Mouse (Mus musculus) stomach, postnatal 0 days (tissue): Measurements from ENCODE around the gene Jun. TPM values are rescaled to one million over a fixed set of nuclear protein-coding genes. Genes with fewer than 3 reads are reported as not detected.
A peak's percentile ranks its signal among the peaks of the same experiment; 100 is the strongest.

Source experiments
- ATAC-seq: fragments of 200-750 bp; cut with Nextera tagmentation; 2 replicates; pipeline ENCODE4 v1.8.0; 2017; ENCODE audit not compliant: low FRiP score, low TSS enrichment
- DNase-seq: peaks from one replicate; pipeline ENCODE4 v3.0.0-alpha.2; 2016; ENCODE audit warnings: low spot score
- H3K27ac ChIP-seq: fragments of 300-500 bp; sonication (generic); replicated peaks from 2 replicates; pipeline ENCODE4 v1.5.1; 2014; ENCODE audit warnings: mild to moderate bottlenecking, control low read depth
- H3K27me3 ChIP-seq: fragments of 300-500 bp; sonication (generic); 2 replicates; pipeline ENCODE4 v1.6.1; 2014; ENCODE audit warnings: low read length; ENCODE audit not compliant: control insufficient read depth, insufficient read depth
- H3K36me3 ChIP-seq: fragments of 300-500 bp; sonication (generic); 2 replicates; pipeline ENCODE4 v1.6.1; 2014; ENCODE audit warnings: low read length, mixed read lengths; ENCODE audit not compliant: control insufficient read depth, insufficient read depth
- H3K4me1 ChIP-seq: fragments of 300-500 bp; sonication (generic); replicated peaks from 2 replicates; pipeline ENCODE4 v1.6.1; 2014; ENCODE audit warnings: antibody characterized with exemption; ENCODE audit not compliant: control insufficient read depth, insufficient read depth
- H3K4me2 ChIP-seq: fragments of 300-500 bp; sonication (generic); replicated peaks from 2 replicates; pipeline ENCODE4 v1.6.1; 2014; ENCODE audit warnings: low read depth, mild to moderate bottlenecking, control low read depth, moderate library complexity
- H3K4me3 ChIP-seq: fragments of 300-500 bp; sonication (generic); 2 replicates; pipeline ENCODE4 v1.5.1; 2014; ENCODE audit warnings: low read depth, low read length, control low read depth
- H3K9ac ChIP-seq: fragments of 300-500 bp; sonication (generic); 2 replicates; pipeline ENCODE4 v1.6.1; 2014; ENCODE audit warnings: mild to moderate bottlenecking, low read length, control low read depth, mixed read lengths
- H3K9me3 ChIP-seq: fragments of 300-500 bp; sonication (generic); 2 replicates; pipeline ENCODE4 v1.6.1; 2016; ENCODE audit warnings: low read length; ENCODE audit not compliant: control insufficient read depth
- CTCF ChIP-seq: IDR thresholded peaks from 2 replicates; pipeline ENCODE4 v1.5.1; 2016; ENCODE audit warnings: antibody characterized with exemption, low read depth, mild to moderate bottlenecking, moderate library complexity
- EP300 ChIP-seq: optimal IDR thresholded peaks from 2 replicates; pipeline ENCODE3; 2016; ENCODE audit warnings: antibody characterized with exemption
- WGBS: fragments of 180-500 bp; shearing (Covaris S2); extraction: QIAGEN DNeasy Blood & Tissue Kit; methylation state at CpG from one replicate; pipeline ENCODE4 v1.1.7; 2014; 5-methylcytosine and 5-hydroxymethylcytosine counted together
- polyA plus RNA-seq: library from polyadenylated mRNA; unstranded; fragments of >200 nt; fragmentation: Nextera tagmentation; extraction: Ambion mirVana; gene quantifications from 2 replicates; pipeline ENCODE4 v1.2.1, GENCODE M21; 2015

Gene Jun
- polyA plus RNA-seq, 1 experiment from 2014 or later: 80.2 TPM

DNA sequence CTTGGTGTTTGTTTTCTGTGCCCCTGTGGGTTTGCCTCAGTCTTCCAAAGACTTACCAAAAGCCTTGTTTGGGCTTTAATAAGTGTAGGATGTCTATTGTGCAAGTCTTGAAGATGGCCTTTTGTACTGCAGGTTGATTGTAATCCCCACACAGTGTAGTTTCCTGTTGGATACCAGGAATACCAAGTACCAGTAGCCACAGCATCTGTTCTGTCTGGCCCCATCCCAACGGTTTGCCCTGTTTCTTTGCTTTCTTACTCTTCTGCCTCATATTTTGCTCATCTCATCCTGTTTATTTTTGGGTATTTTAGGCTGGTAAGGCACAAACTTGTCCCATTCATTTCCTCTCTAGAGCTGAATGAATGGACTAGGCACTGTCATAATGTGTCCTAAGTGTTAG lies 3.3 kb upstream of the Jun start:
- 0 out of 2 replicates have a peak overlapping the region, but pooled peaks have one; percentile 24 for H3K27ac ChIP-seq
- peaks cover 4% of the 10 kb centered on the region; the same call in 1 of the 2 replicates for H3K4me1 ChIP-seq
- 73% methylated on average over 1 of the region's 1 CpGs for WGBS
- no peak for ATAC-seq
- no peak for DNase-seq
- no peak overlapping the region for H3K4me2 ChIP-seq
- H3K36me3 ChIP-seq: no peaks in the 10 kb centered on the region
- H3K9me3 ChIP-seq: no peaks in the 10 kb centered on the region
- H3K27me3 ChIP-seq: no peaks in the 10 kb centered on the region
- no peak overlapping the region for H3K4me3 ChIP-seq
- H3K9ac ChIP-seq: no peak overlapping the region
- TF ChIP-seq EP300 (no peak), CTCF (no peak)

- H3K4me1 ChIP-seq: peaks cover 4% of the 10 kb centered on the region; the same call in 1 of the 2 replicates
- peak overlapping the region; percentile 86 for H3K4me2 ChIP-seq
- ATAC-seq (no peak), DNase-seq (no peak)
- TF ChIP-seq CTCF (no peak), EP300 (no peak)
- no peaks in the 10 kb centered on the region for H3K9me3 ChIP-seq
- no peak overlapping the region for H3K4me3 ChIP-seq
- no peaks in the 10 kb centered on the region for H3K27me3 ChIP-seq
- WGBS: 35% methylated on average over 4 of the region's 4 CpGs
- peak overlapping the region; percentile 28 for H3K9ac ChIP-seq
- H3K27ac ChIP-seq: peak overlapping the region; percentile 100
- H3K36me3 ChIP-seq: no peaks in the 10 kb centered on the region
Observed at GRCm38 (mm10) chr4:95054336-95054735, 2.3 kb upstream of the Jun start.

DNA sequence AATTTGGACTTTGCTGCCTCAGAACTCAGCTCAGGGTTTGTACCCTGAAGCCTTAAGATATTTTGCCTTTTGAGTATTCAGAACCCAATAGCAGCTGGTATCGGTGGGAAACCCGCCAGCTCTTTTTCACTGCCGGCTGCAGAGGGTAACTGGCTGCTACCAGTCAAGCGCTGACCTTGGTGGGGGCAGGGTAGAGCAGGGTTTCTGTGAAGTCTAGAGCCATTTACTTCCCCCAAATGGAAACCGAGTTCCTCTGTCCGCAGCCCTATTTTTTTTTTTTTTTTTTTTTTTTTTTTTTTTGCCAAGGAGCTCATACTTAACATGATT lies 1.7 kb upstream of the Jun start:
- Histone ChIP-seq H3K9ac (peak overlapping the region; percentile 56), H3K27me3 (no peaks in the 10 kb centered on the region), H3K36me3 (no peaks in the 10 kb centered on the region), H3K9me3 (no peaks in the 10 kb centered on the region), H3K4me2 (peak overlapping the region; percentile 86), H3K4me1 (peaks cover 4% of the 10 kb centered on the region; the same call in 1 of the 2 replicates), H3K27ac (peak overlapping the region; percentile 100), H3K4me3 (peak overlapping the region; percentile 90)
- TF ChIP-seq CTCF (0 out of 2 replicates have a peak, but pooled peaks have one; percentile 10), EP300 (peak; percentile 2)
- 2% methylated on average over 6 of the region's 6 CpGs for WGBS
- peak; percentile 81 for DNase-seq
- ATAC-seq: no peak

- ATAC-seq: peak; percentile 80
- peak overlapping the region; percentile 90 for H3K4me3 ChIP-seq
- peak; percentile 18 for TF ChIP-seq EP300
- TF ChIP-seq CTCF: peak; percentile 91
- H3K36me3 ChIP-seq: no peaks in the 10 kb centered on the region
- H3K9me3 ChIP-seq: no peaks in the 10 kb centered on the region
- H3K4me2 ChIP-seq: peak overlapping the region; percentile 86
- peak overlapping the region; percentile 100 for H3K27ac ChIP-seq
- WGBS: under 1% methylated on average over 29 of the region's 29 CpGs
- no peaks in the 10 kb centered on the region for H3K27me3 ChIP-seq
- H3K9ac ChIP-seq: peak overlapping the region; percentile 90
- DNase-seq: peak; percentile 95
- peaks cover 4% of the 10 kb centered on the region; the same call in 1 of the 2 replicates for H3K4me1 ChIP-seq
Observed at GRCm38 (mm10) chr4:95053041-95053790, 1.2 kb upstream of the Jun start.

DNA sequence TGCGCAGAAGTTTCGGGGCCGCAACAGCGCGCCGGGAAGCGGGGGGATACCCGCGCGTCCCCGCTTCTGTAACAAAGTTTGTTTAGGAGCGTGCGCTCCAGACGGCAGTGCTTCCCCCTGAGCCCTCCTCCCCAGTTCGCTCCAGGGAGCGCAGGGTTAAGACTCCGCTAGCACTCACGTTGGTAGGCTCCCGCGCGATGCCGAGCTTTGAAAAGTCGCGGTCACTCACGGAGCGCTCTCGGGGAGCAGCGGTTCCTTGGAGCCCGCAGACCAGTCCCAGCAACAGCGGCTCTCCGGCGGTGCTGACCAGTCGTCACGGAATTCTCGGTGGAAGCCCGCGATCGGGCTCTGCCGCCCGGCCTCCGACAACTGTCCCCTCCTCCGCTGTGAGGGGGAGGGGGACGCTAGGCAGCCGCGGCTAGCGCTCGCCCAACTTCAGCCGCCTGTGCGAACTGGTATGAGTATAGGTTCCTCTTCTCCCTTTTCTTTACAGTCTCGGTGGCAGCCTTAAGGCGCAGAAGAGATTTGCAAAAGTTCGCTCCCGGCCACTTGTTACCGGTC lies 631 bp downstream of the Jun start:
- Histone ChIP-seq H3K4me1 (peaks cover 4% of the 10 kb centered on the region; the same call in 1 of the 2 replicates), H3K9ac (peak overlapping the region; percentile 98), H3K4me2 (peak overlapping the region; percentile 77), H3K27me3 (no peaks in the 10 kb centered on the region), H3K27ac (peak overlapping the region; percentile 99), H3K9me3 (no peaks in the 10 kb centered on the region), H3K36me3 (no peaks in the 10 kb centered on the region), H3K4me3 (peak overlapping the region; percentile 90)
- 1% methylated on average over 50 of the region's 54 CpGs for WGBS
- TF ChIP-seq EP300 (no peak), CTCF (no peak)
- ATAC-seq (no peak), DNase-seq (peak; percentile 72)
